Mouse (Mus musculus): ENCODE measurements around the gene Nrxn2.

The Nrxn2 gene

GRCm38 (mm10) chr19:6452672-6453310 is 34.3 kb downstream of the Nrxn2 start:
- no peak for DNase-seq

GRCm38 (mm10) chr19:6453349-6453748 is 34.8 kb downstream of the Nrxn2 start:
- no peak for DNase-seq

DNA sequence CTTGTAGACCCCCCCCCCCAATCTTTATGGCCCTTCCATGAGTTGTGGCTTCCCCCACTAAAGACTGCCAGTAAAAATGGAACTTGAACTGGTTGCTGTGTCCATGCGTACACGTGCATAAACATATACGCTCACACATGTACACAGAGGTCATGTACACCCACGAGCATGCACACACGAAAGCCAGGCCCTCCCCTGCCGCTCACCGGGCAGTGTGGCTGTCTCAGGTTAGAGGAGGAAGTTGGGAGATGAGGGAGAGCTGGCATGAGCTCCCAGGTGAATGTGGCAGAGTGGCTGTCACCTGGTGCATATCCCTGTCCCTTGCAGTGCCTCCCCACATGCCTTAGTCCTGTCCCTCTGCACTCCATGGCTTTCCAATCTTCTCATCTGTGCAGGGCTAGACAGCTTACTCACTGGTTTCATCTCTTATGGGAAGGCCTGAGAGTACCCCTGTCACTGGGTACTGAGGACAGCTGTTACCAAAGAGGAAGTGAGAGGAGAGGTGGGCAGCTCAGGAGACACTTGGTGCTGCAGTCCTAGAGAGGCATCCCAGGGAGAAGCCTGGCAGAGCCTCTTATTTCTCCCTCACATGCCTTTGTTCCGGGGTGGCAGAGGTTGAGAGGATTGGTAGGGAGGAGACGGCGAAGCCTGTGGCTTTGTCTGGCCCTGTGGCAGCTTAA is 35.6 kb downstream of the Nrxn2 start:
- DNase-seq, result no peak

DNA sequence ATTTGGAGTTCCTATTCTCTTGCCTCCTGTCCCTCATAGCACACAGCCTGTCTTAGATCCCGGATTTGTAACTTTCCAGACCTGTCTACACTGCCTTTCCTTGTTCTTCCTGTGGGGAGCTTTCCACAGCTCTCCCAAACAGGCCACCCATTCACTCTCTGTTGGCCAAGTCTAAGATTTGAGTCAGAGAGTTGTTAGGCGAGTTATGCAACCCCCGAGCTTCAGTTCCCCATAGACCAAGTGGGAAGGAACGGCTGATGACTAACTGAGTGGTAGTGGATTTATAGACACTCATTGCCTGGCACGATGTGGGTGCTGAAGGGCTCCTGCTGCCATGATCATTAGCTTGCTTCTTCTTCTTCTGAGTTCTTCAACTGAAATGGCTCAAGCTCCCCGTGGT is 41.0 kb downstream of the Nrxn2 start:
- DNase-seq, result no peak

DNA sequence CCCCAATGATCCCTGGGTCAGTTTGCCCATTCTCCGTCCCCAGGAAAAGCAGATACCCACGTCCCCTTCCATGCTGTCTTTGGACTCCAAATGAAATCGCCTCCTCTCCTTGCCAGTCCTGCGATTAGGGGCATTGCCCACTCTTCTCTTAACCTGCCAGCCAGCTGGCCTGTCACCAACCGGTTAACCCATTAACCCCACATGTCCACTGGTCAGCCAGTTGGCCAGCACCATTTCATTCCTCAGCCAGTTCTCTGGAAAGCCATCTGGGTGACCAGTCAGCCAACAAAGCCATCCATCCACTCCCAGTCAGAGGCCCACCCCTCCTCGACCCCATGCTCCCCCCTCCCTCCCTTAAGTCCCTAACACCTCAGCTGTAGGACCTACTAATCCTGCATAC is 44.3 kb downstream of the Nrxn2 start:
- DNase-seq, result no peak

- no peak for DNase-seq
These were observed 46.0 kb downstream of the Nrxn2 start for GRCm38 (mm10) chr19:6464306-6465071.

- no peak for DNase-seq
These were observed 46.6 kb downstream of the Nrxn2 start for GRCm38 (mm10) chr19:6465090-6465489.

GRCm38 (mm10) chr19:6466945-6467344 is 48.4 kb downstream of the Nrxn2 start:
- DNase-seq, result no peak

- DNase-seq, result no peak
These were observed 48.9 kb downstream of the Nrxn2 start for GRCm38 (mm10) chr19:6467374-6467979.

DNA sequence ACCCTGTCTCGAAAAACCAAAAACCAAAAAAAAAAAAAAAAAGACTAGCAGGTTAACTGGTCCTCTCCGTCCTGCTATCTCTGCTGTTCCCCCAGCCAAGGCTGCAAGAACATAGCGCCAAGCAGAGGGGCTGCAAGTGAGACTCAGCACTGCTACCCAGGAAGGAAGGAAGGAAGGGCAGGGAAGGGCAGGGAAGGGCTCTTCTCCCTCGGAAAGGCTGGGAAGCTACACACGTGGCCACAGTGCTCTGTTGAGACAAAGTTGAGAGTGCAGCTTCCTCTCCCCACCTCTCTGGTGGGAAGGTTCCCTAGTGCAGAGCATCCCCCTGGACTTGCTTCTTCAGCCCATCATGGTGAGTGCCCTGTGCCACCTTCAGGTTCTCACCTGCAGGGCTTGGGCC is 53.1 kb downstream of the Nrxn2 start:
- no peak for DNase-seq

DNA sequence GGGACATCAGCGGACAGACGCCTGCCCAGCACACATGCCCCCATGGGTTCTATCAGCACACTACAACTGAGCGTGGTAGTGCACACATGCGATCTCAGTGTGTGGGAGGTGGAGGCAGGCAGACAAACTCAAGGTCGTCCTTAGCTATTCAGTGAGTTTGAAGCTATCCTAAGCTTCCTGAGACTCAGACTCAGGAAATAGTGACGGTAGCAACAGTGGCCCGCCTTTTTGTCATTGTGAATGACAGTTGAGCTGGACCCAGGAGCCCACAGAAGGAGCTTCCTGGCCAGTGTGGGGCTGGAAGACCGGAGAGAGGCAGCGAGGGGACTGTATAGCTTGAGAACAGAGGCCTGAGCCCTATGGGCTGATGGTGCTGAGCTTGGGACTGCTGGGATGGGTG is 54.3 kb downstream of the Nrxn2 start:
- DNase-seq, result no peak

DNA sequence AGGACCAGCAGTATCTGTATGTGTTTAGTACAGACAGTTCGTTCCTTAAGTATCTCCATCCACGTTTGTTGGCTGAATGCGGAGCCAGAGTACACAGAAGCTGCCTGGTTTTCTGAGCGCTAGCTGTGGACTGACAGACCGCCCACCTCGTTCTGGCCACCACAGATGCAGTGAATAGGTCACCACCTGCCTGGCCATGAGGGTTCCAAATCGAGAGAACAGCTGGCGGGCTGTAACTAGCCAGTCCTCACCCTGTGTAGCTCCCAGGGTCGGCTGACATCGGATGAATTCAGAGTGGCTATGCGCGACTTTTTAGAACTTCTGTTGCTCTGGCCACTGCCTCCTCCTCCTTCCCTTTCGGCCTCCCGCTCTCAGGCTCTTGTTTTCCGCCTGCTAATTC is 56.2 kb downstream of the Nrxn2 start:
- no peak for DNase-seq

DNA sequence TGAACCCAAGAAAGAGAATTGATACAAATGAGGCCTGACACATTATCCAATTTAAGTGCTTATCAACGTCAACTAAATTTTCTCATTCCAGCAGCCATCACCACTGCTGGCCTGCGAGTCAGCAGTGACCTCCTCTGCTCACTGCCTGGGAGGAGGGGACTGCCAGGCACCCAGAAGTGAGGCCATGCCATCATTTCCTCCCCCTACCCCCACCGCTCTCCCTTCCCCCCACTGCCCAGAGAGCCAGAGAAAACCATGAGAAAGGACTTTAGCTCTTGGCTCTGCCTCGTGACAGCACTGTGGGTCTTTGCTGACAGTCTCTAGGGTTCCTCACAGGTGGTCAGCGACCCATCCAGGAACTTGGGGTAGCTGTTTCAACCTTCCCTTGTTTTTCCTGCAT is 56.6 kb downstream of the Nrxn2 start:
- DNase-seq, result peak; percentile 57

DNA sequence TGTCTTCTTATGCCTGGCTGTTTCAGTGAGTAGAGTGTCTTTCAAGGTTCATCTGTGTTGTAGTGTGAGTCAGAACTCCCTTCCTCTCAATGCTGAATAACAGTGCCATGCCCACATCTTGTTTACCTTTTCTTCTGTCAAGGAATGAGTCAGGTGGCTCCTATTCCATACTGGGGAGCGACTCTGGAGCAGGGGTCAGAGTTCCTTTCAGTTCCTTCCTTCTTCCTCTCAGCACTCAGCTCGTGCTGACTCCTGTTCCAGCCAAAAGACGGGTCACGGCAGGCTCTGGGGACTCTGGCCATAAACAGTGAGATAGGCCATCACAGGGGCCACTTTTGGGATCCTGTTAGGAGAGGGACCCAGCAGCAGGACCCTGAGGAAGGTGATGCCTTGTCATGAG is 58.5 kb downstream of the Nrxn2 start:
- no peak for DNase-seq

GRCm38 (mm10) chr19:6478566-6478965 is 60.0 kb downstream of the Nrxn2 start:
- no peak for DNase-seq

DNA sequence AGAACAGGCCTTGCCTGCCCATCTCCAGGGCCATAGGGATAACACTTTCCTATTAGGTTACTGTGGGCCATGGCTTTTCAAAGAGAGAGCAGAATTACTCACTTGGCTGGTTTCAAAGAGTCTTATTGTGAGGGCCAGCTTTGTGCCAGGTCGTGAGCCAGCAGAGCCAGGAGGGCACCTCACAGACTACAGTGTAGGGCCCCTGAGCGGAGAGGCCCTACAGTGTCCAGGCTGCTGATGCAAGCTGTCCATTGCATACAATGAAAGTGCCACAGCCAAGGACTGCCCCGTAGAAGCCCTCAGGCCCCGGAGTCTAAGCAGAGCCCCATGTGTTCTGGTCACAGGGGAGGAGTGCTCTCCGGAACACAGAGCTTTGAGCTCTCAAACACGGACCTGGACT is 64.4 kb downstream of the Nrxn2 start:
- no peak for DNase-seq

DNA sequence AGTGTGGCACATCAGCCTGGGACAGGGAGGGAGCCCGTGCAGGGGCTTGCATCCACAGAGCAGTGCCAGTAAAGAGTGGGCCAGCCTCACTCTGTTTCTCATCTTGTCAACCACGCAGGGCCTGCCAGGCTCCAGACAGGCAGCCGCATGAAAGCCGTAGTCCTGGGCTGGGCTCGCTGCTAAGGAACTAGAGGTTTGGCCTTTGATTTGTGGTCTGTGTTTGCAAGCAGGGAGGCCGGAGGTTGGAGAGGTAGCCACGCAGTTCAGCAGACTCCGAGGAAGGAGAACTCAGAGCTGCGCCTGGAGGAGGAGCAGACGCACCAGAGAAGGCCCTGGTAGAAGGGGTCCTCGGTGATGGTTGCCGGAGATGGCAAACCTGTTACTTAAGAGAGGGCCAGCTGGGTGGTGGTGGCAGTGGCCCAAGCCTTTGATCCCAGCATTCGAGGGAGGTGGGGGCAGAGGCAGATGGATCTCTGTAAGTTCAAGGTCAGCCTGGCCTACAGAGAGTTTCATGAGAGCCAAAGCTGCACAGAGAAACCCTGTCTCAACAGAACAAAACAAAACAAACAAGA is 66.6 kb downstream of the Nrxn2 start:
- no peak for DNase-seq

DNA sequence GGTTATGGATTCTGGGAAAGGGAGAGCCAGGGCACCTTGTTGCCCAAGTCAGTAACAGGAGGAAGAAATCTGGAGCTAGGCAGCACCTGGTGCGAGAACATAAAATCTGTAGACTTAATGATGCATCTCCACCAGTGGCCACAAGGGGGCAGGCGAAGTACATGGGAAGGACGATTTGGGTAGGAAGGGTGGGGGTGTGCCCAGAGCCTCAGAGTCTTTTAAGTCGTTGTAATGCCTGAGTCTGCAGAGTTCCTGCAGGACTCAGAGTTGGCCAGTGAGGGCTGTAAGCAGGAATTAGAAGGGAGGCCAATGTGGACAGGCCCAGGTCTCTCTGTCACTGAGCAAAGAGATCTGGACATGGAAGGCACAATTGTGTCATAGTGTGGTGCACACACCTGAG is 70.5 kb downstream of the Nrxn2 start:
- peak; percentile 94 for DNase-seq

GRCm38 (mm10) chr19:6491538-6491937 is 73.0 kb downstream of the Nrxn2 start:
- no peak for DNase-seq

- DNase-seq, result peak; percentile 84
These were observed 73.6 kb downstream of the Nrxn2 start for GRCm38 (mm10) chr19:6492124-6492523.

- DNase-seq, result no peak
These were observed 74.7 kb downstream of the Nrxn2 start for GRCm38 (mm10) chr19:6493219-6493618.

DNA sequence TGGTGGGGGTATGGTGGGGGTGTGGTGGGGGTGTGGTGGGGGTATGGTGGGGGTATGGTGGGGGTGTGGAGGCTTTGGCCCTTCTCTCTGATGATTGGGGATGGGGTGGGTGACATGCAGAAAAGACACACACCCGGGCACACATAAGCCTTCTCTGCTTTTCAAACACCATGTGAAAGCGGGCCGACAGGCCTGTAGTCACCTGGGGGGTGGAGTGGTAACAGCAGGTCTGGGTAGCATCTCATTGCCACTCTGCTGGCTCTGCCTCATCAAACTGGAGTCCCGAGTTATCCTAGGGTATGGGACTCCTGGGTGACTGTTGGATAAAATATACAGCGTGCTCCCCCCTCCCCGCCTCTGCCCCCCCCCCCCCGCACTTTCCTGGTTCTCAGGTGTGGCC is 75.5 kb downstream of the Nrxn2 start:
- no peak for DNase-seq

- DNase-seq, result no peak
These were observed 76.1 kb downstream of the Nrxn2 start for GRCm38 (mm10) chr19:6494504-6495170.

All from kidney, postnatal 10 days (tissue).